Comparison of ENCODE assay signal across 8 mouse cellular contexts in genomic region chr7:5038940-5039339, GRCm38 (mm10). TPM values are rescaled to one million over a fixed set of nuclear protein-coding genes. Genes with fewer than 3 reads are reported as not detected.
DNase-seq lines count a peak whose midpoint lies in the region; ATAC-seq and TF ChIP-seq lines count a peak whose summit lies in the region.

No protein-coding gene starts in this region.

- intact Hi-C loops in heart, adult 2 months (cut with DNase I): loop anchor here (2.0 kb wide), 1 partner anchor 18 kb away; the partner anchor contains the start of genes Ccdc106 and Zfp865
- intact Hi-C loops in gastrocnemius, postnatal 36 days (cut with DNase I): loop anchor here (2.0 kb wide), 1 partner anchor 20 kb away; no protein-coding TSS in a partner anchor

- H3K9ac ChIP-seq in heart, adult 2 months (ENCODE audit: low read depth, low read length): no peak overlapping the region
- no peak overlapping the region for H3K9ac ChIP-seq in forebrain, embryonic 13.5 days
- peak overlapping the region; percentile 85 for H3K9ac ChIP-seq in liver, embryonic 15.5 days

- no peaks in the 10 kb centered on the region; the same call in 1 of the 2 replicates for H3K4me1 ChIP-seq in heart, adult 2 months (ENCODE audit: control insufficient read depth, insufficient read depth, low read length)
- peaks cover 9% of the 10 kb centered on the region; the same call in 1 of the 2 replicates for H3K4me1 ChIP-seq in forebrain, embryonic 13.5 days
- peaks cover 23% of the 10 kb centered on the region for H3K4me1 ChIP-seq in liver, embryonic 15.5 days (replicated peaks)

- ATAC-seq in forebrain, embryonic 13.5 days: no peak
- ATAC-seq in liver, embryonic 15.5 days (ENCODE audit: insufficient read depth): no peak
- no peak for ATAC-seq in activated CD4-positive, CD25-positive, alpha-beta regulatory T cell, adult 4 months

- peak overlapping the region; percentile 59 for H3K4me2 ChIP-seq in forebrain, embryonic 13.5 days
- H3K4me2 ChIP-seq in liver, embryonic 15.5 days: peak overlapping the region; percentile 81

- TF ChIP-seq POLR2A in heart, adult 2 months (IDR thresholded peaks at IDR 0.05; ENCODE audit: insufficient read depth, low read depth, low read length): no peak

- H3K9me3 ChIP-seq in forebrain, embryonic 13.5 days (replicated peaks): no peaks in the 10 kb centered on the region
- H3K9me3 ChIP-seq in liver, embryonic 15.5 days (replicated peaks): no peaks in the 10 kb centered on the region

- TF ChIP-seq EP300 in heart, adult 2 months (IDR thresholded peaks at IDR 0.05; ENCODE audit: insufficient read depth, low read depth, low read length): no peak

- H3K36me3 ChIP-seq in heart, adult 2 months (ENCODE audit: control insufficient read depth, insufficient read depth, low read length): no peaks in the 10 kb centered on the region; the same call in 1 of the 2 replicates
- H3K36me3 ChIP-seq in C2C12 (ENCODE audit: control insufficient read depth, insufficient read depth): no peaks in the 10 kb centered on the region
- H3K36me3 ChIP-seq in forebrain, embryonic 13.5 days (ENCODE audit: poor library complexity, severe bottlenecking): peaks cover 29% of the 10 kb centered on the region
- H3K36me3 ChIP-seq in liver, embryonic 15.5 days (replicated peaks): peaks cover 9% of the 10 kb centered on the region

- H3K4me3 ChIP-seq in heart, adult 2 months: peak overlapping the region; percentile 98
- H3K4me3 ChIP-seq in C2C12 (ENCODE audit: insufficient read depth, poor library complexity, severe bottlenecking): peak overlapping the region; percentile 39
- H3K4me3 ChIP-seq in forebrain, embryonic 13.5 days: peak overlapping the region; percentile 64
- peak overlapping the region; percentile 91 for H3K4me3 ChIP-seq in liver, embryonic 15.5 days (replicated peaks)

- H3K27ac ChIP-seq in heart, adult 2 months: peak overlapping the region; percentile 98
- H3K27ac ChIP-seq in forebrain, embryonic 13.5 days: peak overlapping the region; percentile 88; the same call in 1 of the 2 replicates
- H3K27ac ChIP-seq in liver, embryonic 15.5 days (replicated peaks): peak overlapping the region; percentile 96

- 28% methylated on average over 5 of the region's 5 CpGs for WGBS in heart, adult 2 months
- 25% methylated on average over 5 of the region's 5 CpGs for WGBS in forebrain, embryonic 13.5 days
- 21% methylated on average over 5 of the region's 5 CpGs for WGBS in liver, embryonic 15.5 days (ENCODE audit: insufficient replicate concordance)

- H3K79me2 ChIP-seq in heart, adult 2 months (replicated peaks; ENCODE audit: control insufficient read depth, insufficient read depth, low read length): no peaks in the 10 kb centered on the region
- H3K79me2 ChIP-seq in C2C12 (ENCODE audit: control insufficient read depth, insufficient read depth): no peaks in the 10 kb centered on the region

- DNase-seq in heart, adult 2 months: no peak
- no peak for DNase-seq in heart, adult 8-10 months (ENCODE audit: low spot score)
- no peak for DNase-seq in gastrocnemius, postnatal 36 days
- no peak for DNase-seq in cerebellum, postnatal 4 days (ENCODE audit: low spot score in 2 of 2)

- H3K79me3 ChIP-seq in C2C12 (ENCODE audit: low read depth): peaks cover 1% of the 10 kb centered on the region

- no peak for TF ChIP-seq CTCF in heart, adult 2 months (IDR thresholded peaks at IDR 0.05)
- no peak for TF ChIP-seq CTCF in C2C12 (IDR thresholded peaks at IDR 0.05; ENCODE audit: control insufficient read depth, insufficient read depth, insufficient read length)

- no peak overlapping the region for H3ac ChIP-seq in C2C12 (ENCODE audit: control insufficient read depth, insufficient read length, low read depth)

- H3K27me3 ChIP-seq in heart, adult 2 months (ENCODE audit: control insufficient read depth, insufficient read depth, low read length): no peaks in the 10 kb centered on the region
- H3K27me3 ChIP-seq in C2C12 (ENCODE audit: control insufficient read depth, insufficient read depth, insufficient read length): no peaks in the 10 kb centered on the region
- H3K27me3 ChIP-seq in forebrain, embryonic 13.5 days: no peaks in the 10 kb centered on the region
- H3K27me3 ChIP-seq in liver, embryonic 15.5 days: no peaks in the 10 kb centered on the region

TF ChIP-seq in C2C12, 6 proteins besides CTCF, POLR2A, EP300 and RAD21:
- TF ChIP-seq FOSL1 (IDR thresholded peaks at IDR 0.05; ENCODE audit: insufficient read depth, low read length, poor library complexity, severe bottlenecking): no peak
- no peak for TF ChIP-seq MYOD1 (IDR thresholded peaks at IDR 0.05; ENCODE audit: control insufficient read depth, insufficient read length, low read depth)
- TF ChIP-seq MYOG (IDR thresholded peaks at IDR 0.05; ENCODE audit: control insufficient read depth, extremely low read depth, insufficient read length): no peak
- TF ChIP-seq CEBPB (IDR thresholded peaks at IDR 0.05; ENCODE audit: low read depth): no peak
- no peak for TF ChIP-seq USF1 (IDR thresholded peaks at IDR 0.05; ENCODE audit: low read depth)
- TF ChIP-seq MAX (IDR thresholded peaks at IDR 0.05): no peak

RNA-seq across cellular contexts. Expression of gene Zfp784, which starts 0.7 kb away (rescaled TPM):
- total RNA-seq in heart, adult 2 months (2021): 1 to 10 TPM; 5.0 to 5.6 TPM
- 6.7 and 7.0 TPM in 2 replicates for polyA plus RNA-seq in heart, adult 2 months (2012; rRNA removed)
- total RNA-seq in heart, adult 8-10 months (2022): 1 to 10 TPM; 4.9 to 7.4 (median 6.0) TPM
- 1.5 TPM for polyA plus RNA-seq in C2C12 (2012; fragmentation: generic; extraction: Trizol)
- 5.6 and 8.4 TPM in 2 replicates for polyA plus RNA-seq in forebrain, embryonic 13.5 days (2015; fragmentation: Nextera tagmentation; extraction: Ambion mirVana)
- 1.2 and 1.4 TPM in 2 replicates for polyA plus RNA-seq in liver, embryonic 15.5 days (2015; fragmentation: Nextera tagmentation; extraction: Ambion mirVana)
- 1 to 10 TPM; 2.2 to 3.9 TPM for total RNA-seq in gastrocnemius, postnatal 36 days (2021)
- polyA plus RNA-seq in activated CD4-positive, CD25-positive, alpha-beta regulatory T cell, adult 4 months (2017; shearing (Covaris generic)): 1 to 10 TPM; 2.5 to 3.1 TPM

RNA-seq across cellular contexts. Expression of gene 4632433K11Rik, which starts 5.0 kb away (rescaled TPM):
- not detected for total RNA-seq in heart, adult 2 months (2021)
- not detected in 2 replicates for polyA plus RNA-seq in heart, adult 2 months (2012; rRNA removed)
- total RNA-seq in heart, adult 8-10 months (2022): under 1 TPM in 1 of 4 experiments, not detected in 3; 0.37 TPM
- not detected for polyA plus RNA-seq in C2C12 (2012; fragmentation: generic; extraction: Trizol)
- polyA plus RNA-seq in forebrain, embryonic 13.5 days (2015; fragmentation: Nextera tagmentation; extraction: Ambion mirVana): not detected in 2 replicates
- not detected in 2 replicates for polyA plus RNA-seq in liver, embryonic 15.5 days (2015; fragmentation: Nextera tagmentation; extraction: Ambion mirVana)
- total RNA-seq in gastrocnemius, postnatal 36 days (2021): under 1 TPM in 1 of 2 experiments, not detected in 1; 0.42 TPM
- polyA plus RNA-seq in activated CD4-positive, CD25-positive, alpha-beta regulatory T cell, adult 4 months (2017; shearing (Covaris generic)): not detected

RNA-seq across cellular contexts. Expression of gene Zfp580, which starts 12.4 kb away (rescaled TPM):
- total RNA-seq in heart, adult 2 months (2021): 1 to 10 TPM; 3.4 to 4.4 TPM
- polyA plus RNA-seq in heart, adult 2 months (2012; rRNA removed): 7.4 and 12.7 TPM in 2 replicates
- 1 to 10 TPM; 3.2 to 4.4 (median 4.0) TPM for total RNA-seq in heart, adult 8-10 months (2022)
- 13.7 TPM for polyA plus RNA-seq in C2C12 (2012; fragmentation: generic; extraction: Trizol)
- 45.3 and 45.6 TPM in 2 replicates for polyA plus RNA-seq in forebrain, embryonic 13.5 days (2015; fragmentation: Nextera tagmentation; extraction: Ambion mirVana)
- polyA plus RNA-seq in liver, embryonic 15.5 days (2015; fragmentation: Nextera tagmentation; extraction: Ambion mirVana): 1.7 and 2.0 TPM in 2 replicates
- 1 to 10 TPM; 2.9 to 3.3 TPM for total RNA-seq in gastrocnemius, postnatal 36 days (2021)
- polyA plus RNA-seq in activated CD4-positive, CD25-positive, alpha-beta regulatory T cell, adult 4 months (2017; shearing (Covaris generic)): 1 to 10 TPM; 1.2 to 2.8 TPM

RNA-seq across cellular contexts. Expression of gene Ccdc106, which starts 18.6 kb away (rescaled TPM):
- total RNA-seq in heart, adult 2 months (2021): under 1 TPM in 1 of 2 experiments, not detected in 1; 0.25 TPM
- polyA plus RNA-seq in heart, adult 2 months (2012; rRNA removed): 0.53 TPM in 1 of 2 replicates, not detected in the other
- total RNA-seq in heart, adult 8-10 months (2022): under 1 TPM in 1 of 4 experiments, not detected in 3; 0.22 TPM
- polyA plus RNA-seq in C2C12 (2012; fragmentation: generic; extraction: Trizol): 0.34 TPM
- 17.0 and 19.7 TPM in 2 replicates for polyA plus RNA-seq in forebrain, embryonic 13.5 days (2015; fragmentation: Nextera tagmentation; extraction: Ambion mirVana)
- polyA plus RNA-seq in liver, embryonic 15.5 days (2015; fragmentation: Nextera tagmentation; extraction: Ambion mirVana): 0.28 and 0.40 TPM in 2 replicates
- under 1 TPM in 1 of 2 experiments, not detected in 1; 0.20 TPM for total RNA-seq in gastrocnemius, postnatal 36 days (2021)
- under 1 TPM in 1 of 2 experiments, not detected in 1; 0.60 TPM for polyA plus RNA-seq in activated CD4-positive, CD25-positive, alpha-beta regulatory T cell, adult 4 months (2017; shearing (Covaris generic))

RNA-seq across cellular contexts. Expression of gene Zfp865, which starts 18.8 kb away (rescaled TPM):
- total RNA-seq in heart, adult 2 months (2021): 10 to 100 TPM; 13.8 to 13.9 TPM
- 13.5 and 16.9 TPM in 2 replicates for polyA plus RNA-seq in heart, adult 2 months (2012; rRNA removed)
- 10 to 100 TPM; 11.5 to 13.3 (median 12.8) TPM for total RNA-seq in heart, adult 8-10 months (2022)
- polyA plus RNA-seq in C2C12 (2012; fragmentation: generic; extraction: Trizol): 16.5 TPM
- polyA plus RNA-seq in forebrain, embryonic 13.5 days (2015; fragmentation: Nextera tagmentation; extraction: Ambion mirVana): 5.1 and 5.4 TPM in 2 replicates
- polyA plus RNA-seq in liver, embryonic 15.5 days (2015; fragmentation: Nextera tagmentation; extraction: Ambion mirVana): 1.3 and 1.5 TPM in 2 replicates
- 10 to 100 TPM; 11.0 to 13.0 TPM for total RNA-seq in gastrocnemius, postnatal 36 days (2021)
- 1 to 10 TPM; 3.5 to 5.3 TPM for polyA plus RNA-seq in activated CD4-positive, CD25-positive, alpha-beta regulatory T cell, adult 4 months (2017; shearing (Covaris generic))

Comparison
In these comparisons a context has a peak if more than half of its experiments do, and no peak if none do; other contexts are left out.
1. H3K4me3 ChIP-seq: peak in every context shown above with its lines; median percentile 98 in heart, adult 2 months; 91 in liver, embryonic 15.5 days; 64 in forebrain, embryonic 13.5 days; 39 in C2C12.